Mouse (Mus musculus): ENCODE data around the gene Fam189a1.

- no peak for TF ChIP-seq CTCF (conservative IDR thresholded peaks at IDR 0.05; ENCODE audit: insufficient read depth, insufficient read length, low read depth, low read length)
- no peak for TF ChIP-seq POLR2A (IDR thresholded peaks at IDR 0.05; ENCODE audit: low read depth, low read length)
These were observed 241.2 kb downstream of the Fam189a1 start for GRCm38 (mm10) chr7:64915121-64915520.

Data from kidney, adult 2 months (tissue).